Mouse (Mus musculus): ENCODE data around the gene Antxr2.

- TF ChIP-seq CTCF (conservative IDR thresholded peaks at IDR 0.05 in 1 of 2, IDR thresholded peaks at IDR 0.05 in 1 of 2; ENCODE audit: low read depth in 2 of 2, low read length in 2 of 2) = no peak
- TF ChIP-seq E2F4 (IDR thresholded peaks at IDR 0.05; ENCODE audit: insufficient replicate concordance, low read depth, low read length) = no peak
- TF ChIP-seq BHLHE40 (IDR thresholded peaks at IDR 0.05; ENCODE audit: low read depth, low read length) = no peak
Measured at GRCm38 (mm10) chr5:97834770-97835169, 196.1 kb downstream of the Antxr2 start.

All from CH12.LX (cell line).